Mouse (Mus musculus): ENCODE data around the gene Sept9. TPM values are rescaled to one million over a fixed set of nuclear protein-coding genes. Genes with fewer than 3 reads are reported as not detected.

Gene Sept9
- polyA plus RNA-seq, 1 experiment from 2014 or later = 180 TPM

DNA sequence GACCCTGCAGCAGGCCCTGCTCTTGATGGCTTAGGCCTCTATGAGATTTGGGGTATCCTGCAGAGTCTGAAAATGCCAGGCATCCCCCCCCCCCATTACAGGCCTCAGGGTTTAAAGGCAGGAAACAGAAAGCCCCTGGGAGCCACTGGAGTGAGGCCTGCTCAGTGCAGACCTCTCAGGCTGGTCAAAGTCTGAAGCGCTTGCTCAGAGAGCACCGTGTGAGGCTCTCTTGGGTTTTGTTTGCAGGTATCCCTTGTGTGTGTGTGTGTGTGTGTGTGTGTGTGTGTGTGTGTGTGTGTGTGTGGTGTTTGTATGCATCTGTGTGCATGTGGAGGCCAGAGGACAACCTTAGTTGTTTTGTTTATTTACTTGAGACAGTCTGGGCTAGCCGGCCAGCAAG is 164.5 kb downstream of the Sept9 start:
- Histone ChIP-seq H3K36me3 (replicated peaks) (peaks cover 44% of the 10 kb centered on the region), H3K27me3 (no peaks in the 10 kb centered on the region), H3K27ac (no peak overlapping the region), H3K9me3 (no peaks in the 10 kb centered on the region), H3K9ac (no peak overlapping the region), H3K4me2 (no peak overlapping the region), H3K4me3 (replicated peaks) (no peak overlapping the region), H3K4me1 (no peaks in the 10 kb centered on the region; the same call in 1 of the 2 replicates)
- WGBS = 70% methylated on average over 3 of the region's 3 CpGs
- ATAC-seq (ENCODE audit: low FRiP score) = no peak

DNA sequence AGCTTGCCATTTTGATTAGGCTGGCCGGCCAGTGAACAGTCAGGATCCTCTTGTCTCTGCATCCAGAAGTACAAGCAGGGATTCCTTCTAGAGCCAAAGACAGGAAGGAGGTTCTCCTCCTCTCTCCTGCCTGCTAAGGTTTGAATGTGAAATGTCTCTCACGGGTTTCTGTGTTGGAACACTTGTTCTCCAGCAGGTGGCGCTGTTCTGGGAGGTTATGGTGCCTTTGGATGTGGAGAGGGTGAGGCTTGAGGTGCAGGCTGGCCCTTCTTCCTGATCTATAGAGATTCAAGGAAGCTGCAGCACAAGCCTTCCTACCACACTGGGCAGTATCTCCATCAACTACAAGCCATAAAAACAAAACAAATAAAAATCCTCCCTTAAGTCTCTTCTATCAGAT is 167.0 kb downstream of the Sept9 start:
- H3K4me2 ChIP-seq = no peak overlapping the region
- H3K9ac ChIP-seq = no peak overlapping the region
- no peaks in the 10 kb centered on the region; the same call in 1 of the 2 replicates for H3K4me1 ChIP-seq
- H3K9me3 ChIP-seq = no peaks in the 10 kb centered on the region
- H3K27me3 ChIP-seq = no peaks in the 10 kb centered on the region
- no peak overlapping the region for H3K4me3 ChIP-seq (replicated peaks)
- peaks cover 19% of the 10 kb centered on the region for H3K36me3 ChIP-seq (replicated peaks)
- no peak for ATAC-seq (ENCODE audit: low FRiP score)
- 24% methylated on average over 3 of the region's 3 CpGs for whole genome bisulfite sequencing
- no peak overlapping the region for H3K27ac ChIP-seq

DNA sequence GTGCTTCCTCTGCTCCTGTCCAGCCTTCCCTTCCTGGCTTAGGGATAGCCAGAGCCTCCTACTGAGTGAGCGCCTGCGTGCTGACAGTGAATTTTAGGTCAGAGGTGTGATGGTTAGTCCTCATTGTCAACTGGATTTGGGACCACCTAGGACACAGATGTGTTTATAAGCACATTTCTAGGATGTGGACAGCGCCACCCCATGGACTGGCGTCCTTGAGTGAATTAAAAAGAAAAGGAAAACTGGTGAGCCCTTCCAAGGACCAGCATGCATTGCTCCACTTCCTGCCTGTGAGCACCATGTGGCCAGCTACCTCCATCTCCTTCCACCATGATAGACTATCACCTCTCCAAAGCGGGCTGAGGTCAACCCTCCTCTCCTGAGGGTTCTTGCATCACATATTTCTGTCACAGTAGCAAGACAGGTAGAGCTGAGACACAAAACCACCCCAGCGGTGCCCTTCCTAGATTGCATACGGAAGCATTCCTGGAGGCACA is 167.4 kb downstream of the Sept9 start:
- Histone ChIP-seq H3K4me3 (replicated peaks) (no peak overlapping the region), H3K36me3 (replicated peaks) (peaks cover 15% of the 10 kb centered on the region), H3K4me2 (no peak overlapping the region), H3K27me3 (no peaks in the 10 kb centered on the region), H3K27ac (no peak overlapping the region), H3K9ac (no peak overlapping the region), H3K4me1 (no peaks in the 10 kb centered on the region; the same call in 1 of the 2 replicates), H3K9me3 (no peaks in the 10 kb centered on the region)
- WGBS = 82% methylated on average over 7 of the region's 7 CpGs
- no peak for ATAC-seq (ENCODE audit: low FRiP score)

DNA sequence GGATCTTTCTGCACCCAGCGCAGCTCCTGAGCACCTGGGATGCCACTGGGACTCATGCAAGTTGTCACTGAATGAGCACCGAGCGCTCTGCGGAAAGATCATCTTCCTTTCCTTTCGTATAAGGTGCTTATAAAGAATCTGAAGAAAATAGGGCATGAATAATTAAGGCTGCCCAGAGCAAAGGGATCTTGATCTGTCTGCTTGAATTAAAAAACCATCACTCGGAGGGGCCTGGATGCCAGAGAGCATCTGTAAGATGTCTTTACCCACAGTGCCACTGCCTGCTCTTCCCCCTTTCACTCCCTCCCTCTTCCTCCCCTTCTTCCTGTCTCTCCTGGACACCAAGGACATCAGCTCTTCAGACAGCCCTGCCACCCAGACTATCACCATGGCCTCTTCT is 168.5 kb downstream of the Sept9 start:
- no peaks in the 10 kb centered on the region for H3K27me3 ChIP-seq
- H3K36me3 ChIP-seq (replicated peaks) = 0 out of 2 replicates have a peak, but pooled peaks cover 5% of the 10 kb centered on the region
- H3K4me2 ChIP-seq = no peak overlapping the region
- WGBS = 92% methylated on average over 6 of the region's 6 CpGs
- H3K4me1 ChIP-seq = peaks cover under 1% of the 10 kb centered on the region; the same call in 1 of the 2 replicates
- H3K9me3 ChIP-seq = no peaks in the 10 kb centered on the region
- no peak overlapping the region for H3K27ac ChIP-seq
- ATAC-seq (ENCODE audit: low FRiP score) = no peak
- H3K9ac ChIP-seq = no peak overlapping the region
- H3K4me3 ChIP-seq (replicated peaks) = no peak overlapping the region

DNA sequence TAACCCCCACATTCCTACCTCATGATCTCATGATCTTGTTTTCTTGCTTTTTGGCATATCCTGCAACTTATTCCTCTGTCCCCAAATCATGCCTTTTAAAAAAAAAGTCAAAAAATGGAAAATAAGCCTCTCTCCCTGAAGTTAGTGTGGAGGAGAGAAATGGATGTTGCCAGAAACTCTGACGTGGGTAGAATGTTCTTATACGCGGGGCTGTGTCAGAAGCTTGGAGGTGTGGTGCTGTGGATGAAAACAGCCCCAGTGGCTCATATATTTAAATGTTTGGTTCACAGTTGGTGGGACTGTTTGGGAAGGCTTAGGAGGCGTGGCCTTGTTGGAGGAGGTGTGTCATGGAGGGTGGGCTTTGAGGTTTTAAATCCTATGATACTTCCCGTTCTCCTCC is 169.9 kb downstream of the Sept9 start:
- 0 out of 2 replicates have a peak, but pooled peaks cover 1% of the 10 kb centered on the region for H3K27me3 ChIP-seq
- H3K4me1 ChIP-seq = peaks cover 8% of the 10 kb centered on the region
- 89% methylated on average over 5 of the region's 5 CpGs for WGBS
- no peak overlapping the region for H3K4me3 ChIP-seq (replicated peaks)
- no peak overlapping the region for H3K27ac ChIP-seq
- H3K36me3 ChIP-seq (replicated peaks) = no peaks in the 10 kb centered on the region
- ATAC-seq (ENCODE audit: low FRiP score) = no peak
- H3K9ac ChIP-seq = no peak overlapping the region
- H3K4me2 ChIP-seq = no peak overlapping the region
- H3K9me3 ChIP-seq = no peaks in the 10 kb centered on the region

DNA sequence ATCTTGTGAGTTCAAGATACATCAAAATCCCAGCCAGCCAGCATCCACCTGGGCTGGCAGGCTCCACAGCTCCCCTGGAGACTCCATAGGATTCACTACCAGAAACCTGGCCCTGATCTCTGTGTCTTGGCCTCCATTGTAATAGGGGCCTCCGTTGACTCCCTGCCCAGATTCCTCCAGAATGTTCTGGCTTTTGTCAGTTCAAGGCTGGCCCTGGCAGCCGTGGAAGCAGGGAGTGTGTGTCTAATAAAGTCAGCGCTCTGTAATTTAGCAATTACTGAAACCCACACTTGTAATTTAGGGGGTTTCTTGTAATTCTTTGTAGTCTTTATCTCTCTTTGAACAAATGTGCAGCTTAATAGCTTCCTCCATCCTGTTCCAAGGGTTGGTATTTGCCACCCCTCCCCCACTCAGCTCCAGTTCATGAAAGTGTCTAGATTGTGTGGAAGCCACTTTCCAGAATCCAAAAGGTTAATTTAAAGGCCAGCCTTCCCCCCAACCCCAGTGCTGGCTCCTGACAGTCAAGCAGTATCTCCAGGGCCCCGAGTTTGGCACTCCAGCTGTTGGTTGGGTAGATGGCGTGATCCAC is 170.9 kb downstream of the Sept9 start:
- H3K4me1 ChIP-seq = peaks cover 8% of the 10 kb centered on the region
- no peak overlapping the region for H3K27ac ChIP-seq
- no peaks in the 10 kb centered on the region for H3K9me3 ChIP-seq
- H3K36me3 ChIP-seq (replicated peaks) = no peaks in the 10 kb centered on the region
- ATAC-seq (ENCODE audit: low FRiP score) = no peak
- no peak overlapping the region for H3K4me2 ChIP-seq
- no peak overlapping the region for H3K9ac ChIP-seq
- H3K4me3 ChIP-seq (replicated peaks) = no peak overlapping the region
- 66% methylated on average over 5 of the region's 5 CpGs for WGBS
- H3K27me3 ChIP-seq = 0 out of 2 replicates have a peak, but pooled peaks cover 11% of the 10 kb centered on the region

DNA sequence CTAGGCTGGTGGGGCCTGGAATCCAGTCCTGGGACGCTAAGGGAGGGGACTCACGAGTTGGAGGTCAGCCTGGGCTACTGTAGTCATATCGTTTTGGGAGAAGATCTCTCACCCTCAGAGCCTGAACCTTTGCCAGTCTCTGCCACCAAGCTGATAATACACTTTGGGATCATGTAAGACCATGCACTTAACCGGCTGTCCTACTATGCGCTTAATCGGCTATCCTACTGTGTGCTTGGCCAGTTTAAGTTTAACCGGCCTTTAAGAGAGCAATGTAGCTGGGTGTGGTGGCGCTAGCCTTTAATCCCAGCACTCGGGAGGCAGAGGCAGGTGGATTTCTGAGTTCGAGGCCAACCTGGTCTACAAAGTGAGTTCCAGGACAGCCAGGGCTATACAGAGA is 173.1 kb downstream of the Sept9 start:
- ATAC-seq (ENCODE audit: low FRiP score) = no peak
- no peak overlapping the region for H3K27ac ChIP-seq
- no peak overlapping the region for H3K9ac ChIP-seq
- peaks cover 16% of the 10 kb centered on the region for H3K27me3 ChIP-seq
- WGBS = 91% methylated on average over 10 of the region's 10 CpGs
- no peaks in the 10 kb centered on the region for H3K36me3 ChIP-seq (replicated peaks)
- no peak overlapping the region for H3K4me2 ChIP-seq
- H3K9me3 ChIP-seq = no peaks in the 10 kb centered on the region
- H3K4me3 ChIP-seq (replicated peaks) = no peak overlapping the region
- H3K4me1 ChIP-seq = peaks cover 8% of the 10 kb centered on the region

DNA sequence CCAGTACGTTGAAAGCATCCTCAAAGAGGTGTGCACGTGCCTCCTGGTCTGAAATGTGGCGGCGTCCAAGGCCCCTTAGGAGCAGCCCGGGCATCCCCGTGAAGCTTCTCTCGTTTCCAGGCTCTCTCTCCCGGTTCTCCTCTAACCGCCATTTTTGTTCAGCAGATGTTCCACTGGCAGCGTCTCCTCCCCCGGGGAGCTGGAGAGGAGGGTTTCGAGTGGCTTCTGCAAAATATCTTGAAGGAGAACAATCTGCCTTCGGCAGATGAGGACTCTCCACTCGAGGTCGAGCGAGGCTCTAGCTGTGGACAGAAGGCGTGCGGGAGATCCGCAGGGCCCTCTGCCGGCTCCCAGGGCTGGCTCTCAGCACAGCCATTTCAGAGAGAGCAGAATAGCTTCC is 173.7 kb downstream of the Sept9 start:
- 77% methylated on average over 20 of the region's 20 CpGs for WGBS
- no peaks in the 10 kb centered on the region for H3K9me3 ChIP-seq
- no peak for ATAC-seq (ENCODE audit: low FRiP score)
- no peaks in the 10 kb centered on the region for H3K36me3 ChIP-seq (replicated peaks)
- no peak overlapping the region for H3K4me3 ChIP-seq (replicated peaks)
- no peak overlapping the region for H3K4me2 ChIP-seq
- H3K27me3 ChIP-seq = peaks cover 16% of the 10 kb centered on the region
- H3K9ac ChIP-seq = no peak overlapping the region
- H3K27ac ChIP-seq = no peak overlapping the region
- peaks cover 8% of the 10 kb centered on the region for H3K4me1 ChIP-seq

DNA sequence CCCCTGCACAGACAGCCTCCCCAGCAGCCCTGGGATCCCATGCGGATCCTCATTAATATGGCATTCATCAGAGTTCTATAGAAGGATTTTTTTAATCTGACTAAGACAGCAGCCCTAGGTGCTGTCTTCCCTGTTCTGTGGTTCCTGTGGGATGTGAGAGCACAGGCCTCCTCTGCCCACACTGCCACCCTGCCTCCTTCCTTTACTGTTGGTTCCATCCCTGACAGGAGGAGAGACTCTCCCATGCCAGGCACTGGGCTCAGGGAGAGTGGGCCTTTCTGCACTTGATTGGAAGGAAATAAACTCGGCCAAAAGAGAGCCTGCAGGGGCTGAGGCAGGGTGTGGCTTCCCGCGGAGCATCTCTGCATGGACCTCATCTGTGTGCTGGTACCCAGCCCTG is 174.4 kb downstream of the Sept9 start:
- no peak for ATAC-seq (ENCODE audit: low FRiP score)
- Histone ChIP-seq H3K27me3 (peaks cover 20% of the 10 kb centered on the region), H3K9ac (no peak overlapping the region), H3K27ac (no peak overlapping the region), H3K9me3 (no peaks in the 10 kb centered on the region), H3K4me3 (replicated peaks) (no peak overlapping the region), H3K4me1 (peaks cover 8% of the 10 kb centered on the region), H3K36me3 (replicated peaks) (no peaks in the 10 kb centered on the region), H3K4me2 (no peak overlapping the region)
- 33% methylated on average over 4 of the region's 4 CpGs for WGBS

DNA sequence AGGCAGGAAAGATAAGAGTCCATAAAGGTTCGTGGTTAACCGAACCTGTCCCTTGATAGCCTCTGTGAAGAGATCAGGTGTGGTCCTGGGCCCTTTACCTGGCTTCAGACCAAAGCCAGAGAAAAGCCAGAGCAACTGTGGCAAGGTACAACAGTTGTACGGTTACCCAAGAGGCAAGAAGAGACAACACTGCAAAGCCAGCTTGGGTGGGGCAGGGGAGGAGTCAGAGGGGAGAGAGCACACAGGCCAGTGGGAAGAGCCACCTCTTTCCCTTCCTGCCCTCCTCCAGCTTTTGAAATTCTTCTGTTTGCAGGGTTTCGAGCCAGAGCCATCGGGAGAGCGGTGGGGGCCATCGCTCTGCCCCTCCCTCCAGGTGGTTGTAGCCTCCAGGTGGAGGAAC is 174.8 kb downstream of the Sept9 start:
- H3K4me3 ChIP-seq (replicated peaks) = no peak overlapping the region
- no peak overlapping the region for H3K27ac ChIP-seq
- no peak for ATAC-seq (ENCODE audit: low FRiP score)
- H3K4me1 ChIP-seq = peaks cover 8% of the 10 kb centered on the region
- H3K27me3 ChIP-seq = peaks cover 21% of the 10 kb centered on the region
- no peak overlapping the region for H3K4me2 ChIP-seq
- no peak overlapping the region for H3K9ac ChIP-seq
- WGBS = 67% methylated on average over 7 of the region's 7 CpGs
- H3K36me3 ChIP-seq (replicated peaks) = no peaks in the 10 kb centered on the region
- no peaks in the 10 kb centered on the region for H3K9me3 ChIP-seq

DNA sequence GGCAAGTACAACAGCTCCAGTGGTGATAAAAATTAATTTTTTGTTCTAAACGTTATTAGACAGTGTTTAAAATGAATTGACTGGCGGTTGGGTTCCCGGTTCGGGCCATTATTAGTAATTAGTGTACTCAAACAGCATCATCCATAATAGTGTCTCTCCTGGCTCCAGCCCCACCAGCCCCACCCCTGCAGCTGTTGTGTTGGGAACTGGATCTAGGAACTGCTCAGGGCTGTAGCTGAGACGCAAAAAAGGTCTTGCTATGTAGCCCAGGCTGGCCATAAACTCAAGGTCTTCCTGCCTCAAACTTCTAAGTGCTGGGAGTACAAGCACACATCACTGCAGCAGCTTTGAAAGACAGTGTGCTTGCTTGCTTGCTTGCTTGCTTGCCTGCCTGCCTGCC is 180.3 kb downstream of the Sept9 start:
- no peak overlapping the region for H3K9ac ChIP-seq
- H3K27ac ChIP-seq = no peak overlapping the region
- H3K4me1 ChIP-seq = peaks cover 13% of the 10 kb centered on the region
- H3K4me2 ChIP-seq = no peak overlapping the region
- no peak for ATAC-seq (ENCODE audit: low FRiP score)
- WGBS = 80% methylated on average over 5 of the region's 5 CpGs
- no peaks in the 10 kb centered on the region for H3K36me3 ChIP-seq (replicated peaks)
- no peaks in the 10 kb centered on the region for H3K9me3 ChIP-seq
- no peak overlapping the region for H3K4me3 ChIP-seq (replicated peaks)
- peaks cover 47% of the 10 kb centered on the region for H3K27me3 ChIP-seq

DNA sequence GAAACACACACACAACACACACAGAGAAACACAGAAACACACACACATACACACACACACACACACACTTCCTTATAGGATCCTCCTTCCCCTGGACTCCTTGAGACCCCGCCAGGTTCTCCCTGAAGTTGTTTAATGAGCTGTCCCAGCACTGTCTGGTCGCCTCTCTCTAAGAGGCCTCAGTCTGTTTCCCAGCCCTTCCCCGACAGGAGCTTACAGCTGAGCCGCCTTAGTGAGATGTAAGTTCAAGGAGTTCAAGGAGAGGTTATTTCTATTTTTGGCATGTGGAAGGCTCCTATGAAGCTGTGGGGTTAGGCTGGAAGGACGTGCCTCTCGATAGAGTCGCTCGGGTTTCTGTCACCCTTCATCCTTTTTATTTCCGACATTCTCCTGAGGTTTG is 184.8 kb downstream of the Sept9 start:
- Histone ChIP-seq H3K36me3 (replicated peaks) (no peaks in the 10 kb centered on the region), H3K9me3 (no peaks in the 10 kb centered on the region), H3K4me2 (no peak overlapping the region), H3K4me1 (peaks cover 30% of the 10 kb centered on the region), H3K27ac (no peak overlapping the region), H3K9ac (no peak overlapping the region), H3K27me3 (peaks cover 56% of the 10 kb centered on the region), H3K4me3 (replicated peaks) (no peak overlapping the region)
- 18% methylated on average over 9 of the region's 9 CpGs for WGBS
- no peak for ATAC-seq (ENCODE audit: low FRiP score)

DNA sequence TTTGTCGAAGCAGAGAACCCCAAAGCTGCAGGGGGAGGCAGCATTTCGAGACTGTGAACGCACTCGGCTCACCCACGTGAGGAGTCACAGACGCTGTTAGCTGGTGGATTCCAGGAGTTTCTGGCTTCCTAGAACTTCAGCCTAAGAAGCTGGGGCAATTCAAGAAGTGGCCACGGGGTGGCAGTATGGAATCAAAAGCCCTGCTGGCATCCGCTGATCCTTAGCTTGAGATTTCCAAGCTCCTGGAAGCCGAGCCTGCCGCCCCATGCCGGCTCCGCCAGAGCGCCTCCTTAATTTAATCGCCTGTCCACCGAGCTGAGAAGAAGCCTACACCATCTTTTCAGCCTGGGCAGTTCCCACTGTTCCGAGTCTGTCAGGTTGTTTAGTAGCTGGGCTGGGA is 185.4 kb downstream of the Sept9 start:
- ATAC-seq (ENCODE audit: low FRiP score) = peak; percentile 74
- WGBS = 1% methylated on average over 16 of the region's 16 CpGs
- Histone ChIP-seq H3K36me3 (replicated peaks) (no peaks in the 10 kb centered on the region), H3K9ac (no peak overlapping the region), H3K4me1 (peaks cover 30% of the 10 kb centered on the region), H3K27me3 (peaks cover 57% of the 10 kb centered on the region), H3K27ac (no peak overlapping the region), H3K4me2 (0 out of 2 replicates have a peak overlapping the region, but pooled peaks have one; percentile 9), H3K9me3 (no peaks in the 10 kb centered on the region), H3K4me3 (replicated peaks) (no peak overlapping the region)
